Mouse (Mus musculus) layer of hippocampus, postnatal 10 days (tissue): ENCODE data around the gene Mpl. TPM values are rescaled to one million over a fixed set of nuclear protein-coding genes. Genes with fewer than 3 reads are reported as not detected.

Experiments
- DNase-seq, 2 experiments: peaks; one replicate each; pipeline ENCODE4 v3.0.0; 2021; ENCODE audit warnings: low spot score in 2 of 2
- total RNA-seq, 2 experiments: library from RNA; stranded (reverse); gene quantifications; 2 replicates each; pipeline ENCODE4 v1.2.3; 2021

Mpl gene
- total RNA-seq, 2 experiments from 2014 or later = 0.16 TPM; not detected in 1

DNA sequence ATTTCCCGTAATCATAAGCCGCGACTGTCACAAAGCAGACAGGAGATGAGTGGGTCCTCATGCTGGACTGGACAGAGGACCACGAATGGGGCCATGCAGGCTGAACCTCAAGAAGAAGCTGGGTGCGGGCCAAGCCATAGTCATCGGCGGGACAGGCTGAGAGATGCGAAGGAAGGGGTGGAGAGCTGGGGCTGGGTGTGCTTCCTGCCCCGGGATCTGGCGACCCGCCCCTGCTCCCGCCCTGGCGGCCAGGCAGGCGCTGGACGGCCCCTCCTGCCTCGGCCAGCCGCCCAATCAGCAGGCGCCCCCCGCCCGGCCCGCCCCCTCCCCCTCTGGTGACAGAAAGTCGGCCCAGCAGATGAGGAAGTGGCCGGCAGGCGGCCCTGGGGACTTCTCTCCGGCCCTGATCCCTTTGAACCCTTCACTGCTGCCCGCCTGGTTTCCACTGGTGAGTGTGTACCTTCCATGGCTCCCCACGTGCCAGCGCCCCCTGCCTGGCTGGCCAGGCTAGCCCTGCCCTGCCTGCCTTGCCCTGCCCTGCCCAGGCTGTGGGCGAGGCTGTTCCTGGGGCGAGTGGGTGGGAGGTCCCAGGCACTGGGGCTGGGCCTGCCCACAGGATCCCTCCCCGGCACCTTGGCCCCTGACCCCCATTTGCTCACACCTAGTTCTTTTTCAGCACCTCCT, 29.4 kb downstream of the Mpl start, which contains the start of gene Elovl1:
Gene Elovl1 (plus strand): TSS at position 326 of the 684 bp plus-strand sequence.
- DNase-seq = peak; percentile 71 to 82

DNA sequence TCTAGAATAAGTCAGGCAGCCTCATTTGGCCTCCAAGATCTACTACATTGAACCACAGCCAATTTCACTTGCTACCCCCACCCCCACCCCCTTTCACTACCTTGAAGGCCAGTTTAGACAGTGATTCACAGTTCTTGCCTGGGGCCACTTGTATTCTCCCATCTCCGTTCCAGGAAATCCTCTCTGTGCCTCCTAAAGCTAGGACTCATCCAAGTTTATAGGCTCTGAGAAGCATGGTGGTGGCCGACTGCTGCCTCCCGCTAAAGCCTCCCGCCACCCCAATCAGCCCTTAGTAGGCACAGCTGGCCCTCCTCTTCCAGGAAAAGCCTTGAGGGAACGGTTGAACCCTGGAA, 29.9 kb downstream of the Mpl start:
- DNase-seq = no peak

DNA sequence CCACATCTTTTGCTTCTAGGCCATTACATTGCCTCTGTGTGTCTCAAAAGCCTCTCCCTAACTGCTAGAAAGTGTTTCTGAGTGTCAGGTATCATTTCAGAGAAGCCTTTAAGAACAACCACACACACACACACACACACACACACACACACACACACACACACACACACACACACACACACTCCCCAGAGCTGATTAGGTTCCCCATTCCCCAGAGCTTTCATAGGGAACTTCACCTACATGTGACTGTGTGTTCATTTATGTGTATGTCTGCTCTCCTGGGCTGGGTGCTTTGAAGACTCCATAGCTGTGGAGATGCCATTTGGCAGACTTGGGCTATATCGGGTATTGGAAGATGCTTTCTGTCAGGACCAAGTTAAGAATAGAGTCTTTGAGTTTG, 31.9 kb downstream of the Mpl start:
- DNase-seq = no peak

DNA sequence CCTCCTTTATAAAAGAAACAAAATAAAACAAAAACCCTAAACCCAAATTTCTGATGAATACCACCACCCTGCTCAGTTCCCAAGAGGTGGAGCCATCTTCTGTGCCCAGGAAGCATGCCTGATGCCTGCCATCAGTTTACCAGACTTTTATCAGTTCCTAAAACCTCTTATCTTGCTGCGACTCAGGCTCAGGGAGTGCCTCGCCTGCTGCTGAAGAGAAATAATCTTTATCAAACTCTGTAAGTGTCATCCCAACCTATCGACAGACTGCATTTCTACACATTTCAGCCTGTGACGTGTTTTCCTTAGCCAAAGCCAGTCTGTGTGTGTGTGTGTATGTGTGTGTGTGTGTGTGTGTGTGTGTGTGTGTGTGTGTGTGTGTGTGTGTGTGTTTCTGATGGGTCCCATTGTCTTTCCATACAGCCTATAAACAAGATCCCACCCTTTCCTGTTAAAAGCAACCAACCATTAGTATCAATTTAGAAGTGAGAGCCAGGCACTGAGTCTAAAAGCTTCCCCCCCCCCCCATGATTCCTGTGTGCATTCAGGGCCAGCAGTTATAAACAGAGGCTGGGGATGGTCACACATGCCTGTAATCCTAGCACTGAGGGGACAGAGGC, 32.7 kb downstream of the Mpl start:
- DNase-seq = no peak

DNA sequence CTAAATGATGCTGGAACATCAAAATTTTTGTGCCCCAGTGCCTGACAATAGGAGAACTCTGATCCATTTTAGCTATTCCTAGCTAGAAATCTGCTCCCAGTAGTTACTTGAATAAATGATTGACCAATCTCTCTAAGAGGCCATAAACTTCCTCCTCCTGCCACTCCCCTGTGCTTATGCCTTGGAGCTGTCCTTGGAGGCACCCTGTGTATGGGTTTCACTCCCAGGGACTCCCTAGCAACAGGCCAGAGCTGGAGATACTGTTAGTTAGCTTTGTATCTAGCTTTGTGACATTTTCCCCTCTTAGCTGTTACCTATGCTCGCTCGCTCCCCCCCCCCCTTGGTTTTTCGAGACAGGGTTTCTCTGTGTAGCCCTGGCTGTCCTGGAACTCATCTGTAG, 35.9 kb downstream of the Mpl start:
- no peak for DNase-seq

DNA sequence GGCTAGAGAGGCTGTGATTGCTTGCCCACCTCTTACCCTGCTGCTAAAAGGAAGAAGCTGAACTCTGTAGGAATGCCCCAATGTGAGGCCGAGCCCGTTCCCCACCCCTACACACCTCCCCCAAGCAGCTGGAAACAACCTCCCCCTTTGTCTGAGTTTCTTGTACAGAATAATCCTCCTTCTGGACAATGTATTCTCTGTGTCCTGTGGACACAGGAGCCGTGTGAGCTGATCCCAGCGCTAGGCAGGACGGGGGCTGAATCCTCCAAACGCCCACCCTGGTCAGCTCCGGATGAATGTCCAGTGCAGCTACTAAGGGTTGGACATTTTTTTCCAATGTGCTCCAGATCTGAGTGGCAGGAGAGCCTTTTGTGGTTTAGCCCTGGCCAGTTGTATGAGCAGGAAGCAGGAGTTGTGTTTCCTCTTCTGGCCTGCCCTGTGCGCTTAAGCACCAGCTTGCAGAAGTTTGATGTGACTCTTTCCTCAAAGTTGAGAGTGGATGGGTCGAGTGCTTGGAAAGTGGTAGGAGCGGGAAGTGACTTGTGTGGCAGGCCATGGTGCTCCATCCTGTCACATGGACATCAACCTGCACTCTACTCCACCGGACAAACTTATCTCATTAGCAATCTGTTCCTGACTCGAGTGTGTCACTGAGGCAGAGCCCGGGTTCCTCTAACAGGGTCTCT, 40.1 kb downstream of the Mpl start:
- DNase-seq = no peak

DNA sequence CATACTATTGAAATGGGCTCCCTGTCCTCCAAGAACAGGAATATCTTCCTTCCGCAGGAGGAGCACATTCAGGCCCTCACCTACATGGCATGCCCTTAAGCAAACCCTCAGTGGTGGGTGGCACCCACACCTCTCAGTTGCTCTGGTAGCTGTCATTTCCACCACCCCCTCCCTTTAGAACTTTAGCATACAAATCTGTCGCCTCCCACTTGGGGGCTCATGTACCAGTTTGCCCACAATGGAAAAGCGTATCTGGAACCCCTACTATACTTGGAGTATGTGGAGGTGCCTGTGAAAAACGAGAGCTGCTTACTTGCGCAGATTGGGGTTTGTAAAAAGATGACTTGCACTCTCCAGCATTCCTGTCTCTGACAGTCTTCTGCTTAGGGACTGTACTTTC, 41.0 kb downstream of the Mpl start:
- no peak for DNase-seq

DNA sequence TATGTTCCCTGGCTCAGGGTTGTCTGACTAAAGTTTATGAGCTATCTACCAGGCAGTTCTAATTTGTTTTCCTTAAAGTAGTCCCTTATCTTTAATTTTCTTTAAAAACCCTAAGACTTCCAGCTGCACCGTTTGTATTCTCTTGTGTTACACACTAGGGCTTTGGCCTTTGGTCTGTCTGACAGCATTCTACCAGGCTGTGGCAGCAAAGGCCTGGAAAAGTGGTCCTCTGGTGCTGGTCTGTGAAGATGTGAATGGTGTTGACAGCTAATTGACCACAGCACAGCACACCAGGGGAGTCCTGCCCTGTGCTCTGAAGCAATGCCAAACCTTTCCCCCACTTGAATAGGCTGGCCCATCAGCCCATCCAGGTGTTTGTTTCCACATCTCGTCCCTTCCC, 41.5 kb downstream of the Mpl start:
- no peak for DNase-seq

DNA sequence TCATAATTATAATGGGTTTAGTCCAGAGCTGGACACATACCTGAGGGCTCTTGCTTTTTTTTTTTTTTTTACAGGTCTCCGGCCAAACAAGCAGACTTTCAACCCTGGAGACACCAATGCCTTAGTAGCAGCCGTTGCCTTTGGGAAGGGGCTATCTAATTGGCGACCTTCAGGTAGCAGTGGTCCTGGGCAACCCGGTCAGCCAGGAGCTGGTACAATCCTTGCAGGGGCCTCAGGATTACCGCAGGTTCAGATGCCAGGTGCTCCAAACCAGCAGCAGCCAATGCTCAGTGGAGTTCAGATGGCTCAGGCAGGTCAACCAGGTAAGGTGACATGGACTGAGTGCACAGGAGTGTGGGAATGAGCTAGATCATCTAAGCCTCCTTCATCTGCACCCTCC, 43.8 kb downstream of the Mpl start:
- no peak for DNase-seq

DNA sequence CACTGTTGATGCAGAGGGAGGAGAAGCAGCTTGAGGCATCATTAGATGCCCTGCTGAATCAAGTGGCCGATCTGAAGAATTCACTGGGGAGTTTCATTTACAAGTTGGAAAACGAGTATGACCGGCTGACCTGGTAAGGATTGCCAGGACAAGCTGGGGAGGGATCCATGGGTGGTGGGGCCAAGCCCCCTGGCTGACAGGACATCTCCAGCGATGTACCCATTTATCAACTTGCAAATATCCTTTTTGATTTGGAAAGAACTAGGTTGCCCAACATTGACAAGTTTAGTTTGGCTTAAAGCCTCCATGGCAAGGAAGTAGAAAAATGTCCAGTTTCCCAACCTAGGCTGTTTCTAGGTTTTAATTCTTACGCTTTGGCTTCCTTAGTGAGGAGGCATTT, 46.4 kb downstream of the Mpl start:
- no peak for DNase-seq

DNA sequence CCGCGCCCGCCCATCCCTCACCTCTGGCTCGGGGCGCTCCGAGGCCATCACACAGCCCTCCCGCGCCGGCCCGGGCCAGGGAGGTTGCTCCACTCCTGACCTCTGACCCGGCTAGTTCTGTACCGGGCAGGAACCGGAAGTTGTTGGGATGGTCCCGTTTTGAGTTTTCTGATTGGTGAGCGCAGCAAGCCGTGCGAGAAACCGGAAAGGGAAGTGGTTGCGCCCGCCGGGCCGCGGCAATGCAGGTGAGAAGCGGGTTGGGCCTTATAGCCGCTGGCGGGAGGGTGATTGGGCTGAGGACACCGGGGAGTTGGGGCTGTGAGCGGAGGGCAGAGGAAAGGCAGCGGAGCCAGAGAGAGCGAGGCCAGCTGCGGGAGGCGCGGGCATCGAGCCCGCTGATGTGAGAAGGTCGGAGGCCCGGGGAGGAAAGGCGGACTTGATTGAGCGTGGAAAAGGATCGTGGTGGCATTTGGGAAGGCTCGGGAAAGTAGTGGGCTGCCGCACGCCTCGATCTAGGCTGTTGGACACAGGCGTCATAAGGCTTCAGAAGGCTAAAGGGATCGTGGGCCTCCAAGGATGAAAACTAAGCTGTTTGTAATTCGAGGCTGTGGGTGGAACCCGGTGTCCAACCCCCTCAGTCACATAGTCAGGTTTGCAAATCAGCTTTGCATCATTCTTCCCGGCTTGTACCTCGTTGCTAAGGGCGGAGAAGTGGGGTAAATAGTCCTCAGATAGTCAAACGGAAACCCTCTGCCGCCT, 48.0 kb downstream of the Mpl start, which contains the start of the genes Szt2 and Med8:
Gene Szt2 (minus strand): TSS at position 132 of the 759 bp plus-strand sequence.
Gene Med8 (plus strand): TSS at position 196 of the 759 bp plus-strand sequence.
- peak; percentile 84 to 88 for DNase-seq

DNA sequence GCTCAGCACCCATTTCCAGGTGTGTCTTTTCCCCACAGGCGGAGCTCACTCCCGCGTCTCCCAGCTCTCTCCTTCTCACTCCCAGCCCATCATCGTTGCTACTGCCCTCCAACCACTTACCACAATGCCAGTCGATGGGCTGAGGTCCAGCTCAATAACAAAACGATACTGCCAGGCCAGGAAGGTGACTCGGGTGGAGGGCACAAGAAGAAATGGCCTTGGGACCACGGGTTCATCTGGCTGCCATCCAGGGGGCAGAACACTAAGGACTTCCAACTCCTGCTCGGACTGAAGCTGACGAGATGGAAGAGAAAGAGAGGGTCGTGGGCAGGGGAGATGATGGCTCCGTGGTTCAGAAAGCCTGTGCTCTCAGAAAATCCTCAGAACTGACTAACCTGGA, 54.6 kb downstream of the Mpl start:
- no peak for DNase-seq

DNA sequence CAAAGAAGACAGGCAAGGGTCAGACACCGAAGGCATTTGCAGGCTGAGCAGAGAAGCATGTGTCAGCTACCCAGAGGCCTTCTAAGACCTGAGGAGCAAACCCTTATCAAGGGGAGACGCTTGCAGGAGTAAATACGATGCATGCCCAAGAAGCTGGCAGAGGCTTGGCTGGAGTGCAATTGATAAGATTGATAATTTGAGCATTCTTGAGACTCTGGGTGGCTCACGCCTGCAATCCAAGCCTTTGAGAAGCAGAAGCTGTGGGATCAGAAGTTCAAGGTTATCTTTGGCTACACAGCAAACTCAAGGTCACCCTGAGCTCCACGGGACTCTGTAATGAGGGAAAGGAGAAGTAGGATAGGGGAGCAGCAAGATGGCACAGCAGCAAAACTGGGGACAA, 55.4 kb downstream of the Mpl start:
- no peak for DNase-seq

DNA sequence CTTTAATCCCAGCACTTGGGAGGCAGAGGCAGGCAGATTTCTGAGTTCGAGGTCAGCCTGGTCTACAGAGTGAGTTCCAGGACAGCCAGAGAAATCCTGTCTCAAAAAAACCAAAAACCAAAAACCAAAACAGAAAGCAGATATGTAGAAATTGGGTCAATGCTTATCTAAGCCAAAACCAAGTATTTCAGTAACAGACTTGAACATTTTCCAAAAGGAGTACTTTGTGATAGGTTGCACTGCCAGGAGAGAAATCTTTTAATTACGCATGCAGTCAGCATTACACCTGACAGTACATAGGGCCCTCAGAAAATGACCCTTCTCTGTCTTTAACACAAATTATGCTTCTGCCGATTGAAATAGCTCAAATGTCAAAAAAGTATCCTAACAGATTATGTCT, 55.9 kb downstream of the Mpl start:
- no peak for DNase-seq

DNA sequence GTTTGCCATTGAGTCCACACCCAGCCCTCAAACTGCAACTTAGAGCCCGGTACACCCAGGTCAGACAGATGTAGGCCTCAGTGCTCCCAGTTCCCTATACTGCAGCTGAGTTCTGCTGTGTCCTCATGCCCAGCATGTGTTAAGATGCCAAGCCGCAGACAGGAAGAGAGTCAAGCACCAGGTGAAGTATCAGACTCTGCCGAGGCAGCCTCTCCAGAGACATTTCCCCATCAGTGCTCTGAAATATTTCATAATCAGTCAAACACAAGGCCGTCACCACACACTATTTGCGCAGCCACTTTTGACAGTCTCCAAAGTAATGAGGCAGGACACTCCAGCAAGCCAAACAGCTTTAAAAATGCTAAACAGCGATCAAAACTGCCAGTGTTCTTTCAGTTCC, 58.9 kb downstream of the Mpl start:
- no peak for DNase-seq

DNA sequence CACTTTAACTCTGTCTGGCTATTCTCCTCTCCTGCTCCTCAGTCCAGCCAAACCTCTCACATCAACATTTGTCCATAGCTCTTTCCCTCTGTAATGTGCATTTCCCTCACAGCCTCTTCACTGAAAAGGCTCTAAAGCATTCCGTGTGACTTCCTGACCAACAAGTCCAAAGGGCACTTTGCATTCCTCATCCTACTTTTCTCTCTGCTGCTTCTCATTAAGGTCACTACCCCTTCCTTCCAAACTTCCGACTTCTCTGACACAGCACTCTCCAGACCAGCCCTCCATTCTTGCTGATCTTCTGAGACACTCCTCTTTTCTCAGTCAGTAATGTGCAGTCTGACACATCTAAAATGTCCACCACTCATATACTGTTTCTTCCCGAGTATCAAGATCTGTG, 60.9 kb downstream of the Mpl start:
- no peak for DNase-seq

DNA sequence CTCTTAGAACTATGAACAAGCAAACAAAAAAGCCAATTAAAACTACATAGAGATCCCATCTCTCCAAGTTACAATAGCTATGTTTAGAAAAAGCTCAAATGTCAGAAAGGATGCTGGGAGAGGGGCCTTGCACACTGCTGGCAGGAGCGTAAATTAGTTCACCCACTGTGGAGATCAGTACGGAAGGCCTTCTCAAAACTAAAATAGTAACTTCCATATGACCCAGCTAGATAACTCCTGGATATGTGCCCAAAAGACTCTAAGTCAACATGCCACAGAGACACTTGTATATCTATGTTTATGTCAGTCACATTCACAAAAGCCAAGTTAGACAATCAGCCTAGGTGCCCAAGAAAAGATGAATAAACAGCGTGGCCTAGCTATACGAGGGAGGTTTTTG, 62.0 kb downstream of the Mpl start:
- DNase-seq = no peak

DNA sequence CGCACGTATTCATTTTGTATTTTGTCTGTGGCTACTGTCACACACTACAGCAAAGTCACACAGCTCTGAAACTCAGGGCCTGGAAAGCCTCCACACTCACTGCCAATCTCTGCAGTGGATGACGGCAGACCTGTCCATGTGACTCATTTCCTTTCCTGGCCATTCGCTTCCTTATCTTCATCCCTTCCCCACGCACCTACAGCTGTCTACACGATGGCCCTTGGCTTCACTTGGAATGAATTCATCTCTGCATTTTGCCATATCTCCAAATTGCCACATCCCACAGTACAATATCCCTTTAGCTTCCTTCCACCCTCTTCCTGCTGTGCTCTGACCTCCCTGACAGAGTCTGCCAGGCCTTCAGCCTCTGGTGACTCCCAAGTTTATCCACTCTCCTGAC, 62.8 kb downstream of the Mpl start:
- DNase-seq = no peak
